Mouse (Mus musculus): Measurements from ENCODE around the gene Ubac1.

DNA sequence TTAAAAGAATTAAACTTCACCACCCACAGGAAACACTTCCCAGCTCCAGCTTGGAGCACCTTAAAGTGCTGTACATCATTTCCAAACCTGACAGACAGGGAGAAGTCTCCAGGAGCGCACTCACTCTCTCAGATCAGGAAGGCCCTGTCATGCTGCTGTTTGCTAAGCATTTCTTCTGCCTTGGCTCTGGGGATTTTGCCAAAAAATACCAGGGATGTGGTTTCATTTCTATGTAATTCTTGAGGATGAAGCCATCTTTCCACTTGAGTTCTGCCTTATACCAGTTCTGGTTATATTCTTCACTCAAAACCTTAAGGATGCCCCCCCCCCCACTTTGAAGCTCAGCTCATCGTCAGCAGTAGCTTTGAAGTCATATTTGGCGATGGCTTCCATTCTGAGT is 26.8 kb downstream of the Ubac1 start:
- TF ChIP-seq CTCF (IDR thresholded peaks at IDR 0.05; ENCODE audit: control insufficient read depth, insufficient read depth, insufficient replicate concordance, low read depth, low read length) (no peak), POLR2A (IDR thresholded peaks at IDR 0.05; ENCODE audit: control insufficient read depth, low read depth, low read length) (no peak)
